Mouse (Mus musculus): Measurements from ENCODE around the gene Prim1.

Prim1 gene

DNA sequence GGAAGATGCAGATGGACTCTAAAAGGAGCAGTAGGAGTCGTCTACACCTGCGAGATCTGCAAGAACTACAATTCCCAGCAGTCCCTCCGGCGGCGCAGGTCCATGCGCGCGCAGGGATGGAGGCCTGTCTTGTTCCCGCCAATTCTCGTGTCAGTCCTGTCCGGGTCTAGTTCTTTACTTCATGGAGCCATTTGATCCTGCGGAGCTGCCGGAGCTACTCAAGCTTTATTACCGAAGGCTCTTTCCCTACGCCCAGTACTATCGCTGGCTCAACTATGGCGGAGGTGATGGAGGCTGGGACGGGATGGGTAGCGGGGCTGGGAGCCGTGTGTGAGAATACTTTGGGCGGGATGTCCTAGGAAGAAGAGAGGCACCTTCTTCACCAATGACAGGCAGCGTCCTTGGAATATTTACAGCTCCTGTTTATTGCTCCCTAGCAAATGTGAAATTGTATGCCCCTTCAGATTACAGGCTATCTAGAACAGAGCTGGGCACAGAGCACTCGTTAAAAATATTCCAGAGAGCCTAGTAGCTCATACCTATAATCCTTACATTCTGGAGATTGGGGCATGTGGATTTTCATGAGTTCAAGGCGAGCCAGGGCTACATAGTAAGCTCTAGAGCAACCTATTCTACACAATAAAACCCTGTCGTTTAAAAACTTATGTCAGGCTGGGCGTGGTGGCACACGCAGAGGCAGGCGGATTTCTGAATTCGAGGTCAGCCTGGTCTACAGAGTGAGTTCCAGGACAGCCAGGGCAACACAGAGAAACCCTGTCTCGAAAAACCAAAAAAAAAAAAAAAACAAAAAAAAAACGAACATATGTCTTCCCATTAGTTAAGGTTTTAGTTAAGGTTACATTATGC lies at the start of gene Prim1:
Gene Prim1, plus strand, starts transcription at position 101 of the 867 bp plus-strand sequence.
- DNase-seq (ENCODE audit: low spot score in 2 of 2), result peak; percentile 52 to 75

DNA sequence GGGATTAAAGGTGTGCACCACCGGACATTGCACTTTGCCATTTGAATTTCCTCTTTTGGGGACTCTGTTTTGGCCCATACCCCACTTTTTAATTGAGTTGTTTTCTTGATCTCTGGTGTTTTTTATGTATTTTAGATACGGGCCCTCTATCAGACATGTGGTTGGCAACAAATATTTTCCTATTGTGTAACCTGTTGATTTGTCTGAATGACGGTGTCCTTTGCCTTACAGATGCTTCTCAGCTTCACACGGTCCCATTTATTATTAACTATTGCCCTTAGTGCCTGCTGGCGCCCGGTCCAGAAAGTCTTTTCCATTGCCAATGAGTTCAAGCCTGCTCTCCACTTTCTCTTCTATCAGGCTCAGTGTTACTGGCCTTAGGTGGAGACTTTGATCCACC lies 48.5 kb upstream of the Prim1 start:
- DNase-seq (ENCODE audit: low spot score in 2 of 2), result no peak

- no peak for DNase-seq (ENCODE audit: low spot score in 2 of 2)
Observed at GRCm38 (mm10) chr10:127969820-127970219, 45.1 kb upstream of the Prim1 start.

DNA sequence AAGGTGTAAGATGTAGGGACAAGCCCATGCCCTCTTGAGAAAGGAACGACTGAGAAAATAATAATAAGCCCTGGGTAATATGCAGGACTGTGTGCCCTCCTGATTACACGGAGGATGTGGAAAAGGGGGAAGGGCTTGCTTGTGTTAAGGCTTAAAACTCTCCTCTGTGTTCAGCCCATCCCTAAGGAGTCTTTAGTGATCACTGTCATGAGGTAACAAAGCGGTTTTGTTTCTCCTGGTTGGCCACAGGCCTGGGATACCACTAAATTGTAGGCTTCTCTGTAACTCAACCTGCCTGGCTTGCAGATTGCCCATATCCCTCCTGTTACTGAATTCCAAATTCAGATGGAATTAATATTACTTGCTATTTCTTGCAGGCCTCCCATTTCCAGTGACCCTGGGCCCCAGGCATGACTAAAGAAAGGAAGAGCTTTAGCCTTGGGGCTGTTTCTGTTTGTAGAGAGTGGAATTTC lies 44.6 kb upstream of the Prim1 start:
- no peak for DNase-seq (ENCODE audit: low spot score in 2 of 2)

DNA sequence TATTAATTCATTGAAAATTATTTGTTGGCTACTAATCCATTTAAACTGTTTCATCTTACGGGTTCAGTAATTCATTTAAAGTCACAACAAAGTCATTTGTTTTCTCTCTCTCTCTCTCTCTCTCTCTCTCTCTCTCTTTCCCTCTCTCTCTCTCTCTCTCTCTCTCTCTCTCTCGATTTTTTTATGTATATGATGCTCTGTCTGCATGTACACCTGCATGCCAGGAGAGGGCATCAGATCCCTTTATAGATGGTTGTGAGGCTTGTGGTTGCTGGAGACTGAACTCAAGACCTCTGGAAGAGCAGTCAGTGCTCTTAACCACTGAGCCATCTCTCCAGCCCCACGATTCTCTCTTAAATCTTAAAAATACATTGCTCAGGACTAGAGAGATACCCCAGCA lies 43.8 kb upstream of the Prim1 start:
- no peak for DNase-seq (ENCODE audit: low spot score in 2 of 2)

DNA sequence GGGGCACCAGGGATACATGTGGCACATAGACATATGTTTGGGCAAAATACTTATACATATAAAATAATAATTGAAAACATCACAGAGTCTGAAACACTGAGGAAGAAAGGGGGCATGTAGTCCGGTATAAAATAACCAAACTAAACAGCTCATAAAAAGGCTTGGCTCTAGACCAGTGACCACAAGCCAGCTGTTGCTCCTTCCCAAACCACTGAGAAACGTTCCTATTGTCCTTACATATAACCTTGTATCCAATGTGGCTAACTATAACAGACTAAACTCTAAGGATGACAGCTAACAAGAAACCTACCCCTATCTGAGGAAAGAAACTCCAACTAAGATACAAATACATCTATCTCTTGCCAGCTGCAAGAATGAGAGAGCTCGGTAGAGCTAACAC lies 40.9 kb upstream of the Prim1 start:
- DNase-seq (ENCODE audit: low spot score in 2 of 2), result no peak

- DNase-seq (ENCODE audit: low spot score in 2 of 2), result no peak
Observed at GRCm38 (mm10) chr10:127975503-127975902, 39.5 kb upstream of the Prim1 start.

DNA sequence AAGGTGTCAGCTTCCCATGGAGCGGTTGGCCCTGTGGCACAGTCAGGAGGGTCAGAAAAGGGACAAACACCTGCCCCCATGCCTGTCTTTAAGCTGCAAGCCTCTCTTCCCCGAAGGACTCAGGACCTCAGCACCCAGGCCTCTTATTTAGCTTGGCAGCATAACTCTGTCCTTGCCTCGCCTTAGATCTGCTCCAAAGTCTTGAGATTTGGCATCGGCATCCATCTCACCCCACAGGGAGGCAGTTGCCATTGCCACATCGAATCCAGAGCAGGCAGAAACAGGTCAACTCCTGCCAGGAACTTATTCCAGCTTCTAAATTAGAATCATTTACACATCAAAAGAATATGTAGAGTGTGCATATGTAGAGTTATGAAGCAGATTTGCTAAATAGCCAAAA lies 30.3 kb upstream of the Prim1 start:
- no peak for DNase-seq (ENCODE audit: low spot score in 2 of 2)

- DNase-seq (ENCODE audit: low spot score in 2 of 2), result no peak
Observed at GRCm38 (mm10) chr10:127985601-127986000, 29.4 kb upstream of the Prim1 start.

- DNase-seq (ENCODE audit: low spot score in 2 of 2), result no peak
Observed at GRCm38 (mm10) chr10:127996690-127997089, 18.3 kb upstream of the Prim1 start.

DNA sequence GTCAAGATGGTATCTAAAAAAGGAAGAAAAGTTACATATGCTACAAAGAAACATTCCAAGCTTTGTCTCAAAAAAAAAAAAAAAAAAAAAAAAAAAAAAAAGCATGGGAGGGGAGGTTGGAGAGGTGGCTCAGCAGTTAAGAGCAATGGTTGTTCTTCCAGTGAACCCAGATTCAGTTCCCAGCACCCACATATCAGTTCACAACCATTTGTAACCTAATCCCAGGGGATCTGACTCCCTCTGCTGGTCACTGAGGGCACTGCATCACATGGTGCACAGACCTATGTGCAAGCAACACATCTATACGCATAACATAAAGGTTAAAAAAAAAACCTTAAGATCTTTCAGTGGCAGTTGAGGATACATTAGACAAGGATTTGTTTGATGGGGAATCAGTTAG lies 16.7 kb upstream of the Prim1 start:
- no peak for DNase-seq (ENCODE audit: low spot score in 2 of 2)

DNA sequence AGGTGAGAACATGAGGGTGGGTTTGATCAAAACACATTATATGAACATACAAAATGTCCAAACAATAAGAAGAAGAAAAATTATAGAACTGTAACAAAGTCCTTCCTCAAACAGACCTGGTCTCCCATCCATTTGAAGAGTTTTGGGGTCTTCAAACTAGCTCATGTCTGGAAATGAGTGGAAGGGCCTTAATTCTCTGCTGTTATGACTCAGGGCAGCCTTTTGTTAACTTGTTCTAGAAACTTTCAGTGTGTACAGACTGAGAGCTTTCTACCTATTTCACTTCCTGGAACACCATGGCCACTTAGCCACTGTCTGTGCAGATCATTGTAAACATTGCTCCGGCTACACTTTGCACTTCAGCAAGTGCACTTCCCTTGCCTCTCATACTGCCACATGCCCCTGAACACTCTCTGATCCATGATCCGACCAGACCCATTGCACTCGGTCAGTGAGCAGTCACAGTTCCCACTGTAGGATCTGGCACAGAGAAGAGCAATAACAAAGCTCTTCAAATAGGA lies 11.6 kb upstream of the Prim1 start:
- DNase-seq (ENCODE audit: low spot score in 2 of 2), result no peak

DNA sequence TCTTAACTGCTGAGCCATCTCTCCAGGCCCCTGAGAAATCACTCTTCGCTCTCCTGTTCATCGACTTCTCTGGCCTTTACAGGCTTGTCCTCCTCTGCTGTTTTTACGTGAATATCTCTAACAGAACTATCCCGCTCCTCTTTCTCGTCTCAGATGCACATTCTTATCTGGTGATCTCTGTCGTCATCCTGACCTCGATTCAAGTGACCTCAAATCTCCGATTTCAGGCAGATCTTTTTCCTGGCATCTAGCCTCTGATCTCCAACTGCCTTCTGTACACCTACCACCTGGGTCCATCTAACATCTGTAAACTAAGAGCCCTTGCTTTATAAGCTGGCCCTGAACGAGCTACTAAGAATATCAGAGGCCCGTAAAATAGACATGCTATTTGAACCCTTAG lies 10.1 kb upstream of the Prim1 start:
- DNase-seq (ENCODE audit: low spot score in 2 of 2), result no peak

- DNase-seq (ENCODE audit: low spot score in 2 of 2), result no peak
Observed at GRCm38 (mm10) chr10:128005479-128005878, 9.5 kb upstream of the Prim1 start.

DNA sequence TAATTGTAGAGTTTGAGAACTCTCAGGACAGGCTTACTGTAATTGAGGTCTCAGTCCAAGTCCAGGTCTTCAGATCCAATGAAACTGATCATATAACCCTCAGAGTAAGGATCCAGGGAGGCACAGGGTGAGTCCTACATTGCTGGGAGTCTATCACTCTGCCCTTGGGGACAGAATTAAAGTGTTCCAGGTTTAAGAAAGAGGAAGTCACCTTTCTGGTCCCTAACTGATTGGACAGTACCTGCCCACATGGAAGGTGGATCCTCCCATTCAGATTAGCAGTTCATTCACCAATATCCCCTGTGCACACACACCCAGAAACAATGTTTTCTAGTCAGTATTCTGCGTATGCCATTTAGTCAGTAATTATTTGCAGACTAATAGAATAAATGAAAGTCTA lies 7.5 kb upstream of the Prim1 start, which contains the start of gene Hsd17b6:
Gene Hsd17b6, minus strand, starts transcription at position 166 of the 400 bp plus-strand sequence.
- no peak for DNase-seq (ENCODE audit: low spot score in 2 of 2)

DNA sequence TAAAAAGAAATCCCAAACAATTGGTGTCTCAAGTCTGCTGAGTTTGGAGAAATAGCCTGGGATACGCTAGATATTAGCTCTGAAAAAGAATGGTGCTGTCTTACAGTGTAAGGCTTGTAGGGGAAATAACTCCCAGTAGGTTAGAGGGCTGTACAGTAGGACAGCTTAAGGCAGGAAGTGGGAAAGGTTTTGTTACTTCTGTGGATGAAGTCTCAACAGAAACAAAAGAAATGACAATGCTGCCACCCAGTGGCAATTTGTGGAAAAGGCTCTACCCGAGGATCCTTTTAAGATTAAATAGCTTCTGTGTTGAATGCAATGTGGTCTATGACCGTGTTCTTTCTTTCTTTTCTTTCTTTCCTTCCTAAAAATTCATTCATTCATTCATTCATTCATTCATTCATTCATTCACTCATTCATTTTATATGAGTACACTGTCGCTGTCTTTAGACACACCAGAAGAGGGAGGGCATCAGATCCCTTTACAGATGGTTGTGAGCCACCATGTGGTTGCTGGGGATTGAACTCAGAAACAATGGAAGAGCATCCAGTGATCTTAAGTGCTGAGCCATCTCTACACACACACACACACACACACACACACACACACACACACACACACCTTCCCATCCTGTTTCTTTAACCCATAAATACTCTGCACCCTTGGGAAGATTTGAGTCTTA lies 6.6 kb upstream of the Prim1 start:
- DNase-seq (ENCODE audit: low spot score in 2 of 2), result peak; percentile 33 to 72

DNA sequence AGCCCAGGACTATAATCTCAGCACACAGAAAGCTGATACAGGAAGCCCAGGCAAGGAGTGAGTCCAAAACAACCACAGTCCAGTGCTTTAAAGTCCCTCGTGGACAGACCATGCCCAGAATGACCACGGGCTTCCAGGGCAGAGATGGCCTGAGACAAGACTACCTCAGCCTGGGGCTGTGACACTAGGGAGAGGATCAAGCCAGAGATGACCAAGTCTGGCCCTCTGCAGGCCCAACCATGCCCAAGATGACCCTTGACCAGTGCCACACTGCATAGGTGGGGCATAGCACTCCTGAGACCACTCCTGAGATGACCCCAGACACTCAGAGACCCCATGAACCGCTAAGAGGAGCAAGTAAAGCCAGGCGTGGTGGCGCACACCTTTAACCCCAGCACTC lies 5.2 kb upstream of the Prim1 start:
- no peak for DNase-seq (ENCODE audit: low spot score in 2 of 2)

DNA sequence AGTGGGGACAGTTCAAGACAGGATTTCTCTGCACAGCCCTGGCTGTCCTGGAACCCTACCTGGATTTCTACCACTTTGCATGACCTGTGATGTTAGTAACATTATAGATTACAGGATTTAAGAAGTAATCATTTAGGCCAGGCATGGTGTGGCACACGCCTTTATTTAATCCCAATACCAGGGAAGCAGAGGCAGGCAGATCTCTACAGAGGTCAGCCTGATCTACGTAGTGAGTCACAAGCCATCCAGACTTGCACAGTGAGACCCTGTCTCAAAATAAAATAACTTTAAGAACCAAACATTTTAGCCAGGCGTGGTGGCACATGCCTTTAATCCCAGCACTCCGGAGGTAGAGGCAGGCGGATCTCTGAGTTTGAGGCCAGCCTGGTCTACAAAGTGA lies 7.2 kb downstream of the Prim1 start:
- no peak for DNase-seq (ENCODE audit: low spot score in 2 of 2)

GRCm38 (mm10) chr10:128023496-128023895 lies 8.5 kb downstream of the Prim1 start:
- DNase-seq (ENCODE audit: low spot score in 2 of 2), result no peak

DNA sequence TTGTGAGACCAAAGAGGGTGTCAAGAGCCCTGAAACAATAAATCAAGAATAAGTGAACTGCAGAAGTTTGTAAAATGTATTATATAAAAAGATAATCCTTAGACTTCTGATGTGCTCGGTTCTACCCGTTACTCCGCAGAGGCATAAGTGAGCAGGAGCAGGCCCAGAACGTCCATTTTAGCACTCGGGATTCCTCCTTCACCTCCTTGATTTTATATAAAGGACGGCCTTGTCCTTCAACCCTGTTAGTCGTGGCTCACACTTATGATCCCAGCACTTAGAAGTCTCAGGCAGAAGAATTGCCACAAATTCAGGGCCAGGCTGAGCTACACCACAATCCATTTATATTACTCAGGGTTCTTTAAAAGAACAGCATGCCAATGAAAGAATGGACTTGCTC lies 15.0 kb downstream of the Prim1 start:
- DNase-seq (ENCODE audit: low spot score in 2 of 2), result no peak

GRCm38 (mm10) chr10:128030860-128031259 lies 15.9 kb downstream of the Prim1 start:
- DNase-seq (ENCODE audit: low spot score in 2 of 2), result no peak

DNA sequence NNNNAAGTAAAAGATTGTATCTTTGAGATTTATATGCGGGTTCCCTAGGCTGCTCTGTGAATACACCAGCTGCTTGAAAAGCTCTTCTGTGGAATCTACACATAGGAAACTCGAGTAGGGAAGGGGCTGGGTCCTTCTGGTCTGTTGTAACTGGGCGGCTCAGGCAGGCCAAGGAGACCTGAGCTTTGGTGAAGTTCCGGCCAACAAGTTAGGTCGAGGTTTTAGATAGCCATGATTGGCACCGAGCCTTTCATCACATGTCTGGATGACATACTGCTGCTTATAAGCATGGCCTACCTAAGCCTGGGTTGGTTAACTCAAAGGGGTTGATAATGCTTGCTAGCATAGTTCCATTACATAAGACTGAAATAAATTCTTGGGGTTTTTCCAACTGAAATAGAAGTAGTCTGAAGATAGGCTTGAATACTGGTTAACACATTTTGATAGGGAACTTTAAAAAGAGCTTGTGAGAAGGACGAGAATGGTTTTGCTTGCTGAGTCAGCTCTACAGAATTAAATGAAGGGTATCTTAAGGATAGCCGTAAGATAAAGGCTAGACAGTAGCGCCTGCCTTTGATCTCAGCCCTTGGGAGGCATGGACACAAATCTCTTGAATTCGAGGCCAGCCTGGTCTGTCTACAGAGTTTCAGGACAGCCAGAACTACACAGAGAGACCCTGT lies 21.9 kb downstream of the Prim1 start:
- no peak for DNase-seq (ENCODE audit: low spot score in 2 of 2)

All from frontal cortex, postnatal 10 days (tissue).